Mouse (Mus musculus) hindbrain, embryonic 11.5 days (tissue): ENCODE measurements around the gene Gm3233. TPM values are rescaled to one million over a fixed set of nuclear protein-coding genes. Genes with fewer than 3 reads are reported as not detected.
"Not testable (repeated sequence)": the region's sequence is repeated elsewhere in the genome, so short reads cannot be mapped to it uniquely, and the experiment has no call there.

Experiments
- ATAC-seq: fragments of 200-750 bp; cut with Nextera tagmentation; 2 replicates; pipeline ENCODE4 v1.8.0; 2017; ENCODE audit warnings: mild to moderate bottlenecking, moderate TSS enrichment, moderate library complexity; ENCODE audit not compliant: low FRiP score
- DNase-seq: peaks from one replicate; pipeline ENCODE4 v3.0.0-alpha.2; 2015; ENCODE audit warnings: low spot score
- H3K27ac ChIP-seq: fragments of 300-500 bp; sonication (generic); 2 replicates; pipeline ENCODE4 v1.5.1; 2014; ENCODE audit warnings: mild to moderate bottlenecking, low read depth, low read length
- H3K27me3 ChIP-seq: fragments of 300-500 bp; sonication (generic); 2 replicates; pipeline ENCODE4 v1.6.1; 2014; ENCODE audit warnings: mild to moderate bottlenecking, low read length, moderate library complexity, mixed read lengths; ENCODE audit not compliant: control insufficient read depth, insufficient read depth
- H3K36me3 ChIP-seq: fragments of 300-500 bp; sonication (generic); 2 replicates; pipeline ENCODE4 v1.6.1; 2014; ENCODE audit warnings: mild to moderate bottlenecking, low read length, moderate library complexity, mixed read lengths; ENCODE audit not compliant: control insufficient read depth, insufficient read depth
- H3K4me1 ChIP-seq: fragments of 300-500 bp; sonication (generic); replicated peaks from 2 replicates; pipeline ENCODE4 v1.6.1; 2014; ENCODE audit warnings: low read length, mixed read lengths; ENCODE audit not compliant: control insufficient read depth, insufficient read depth
- H3K4me2 ChIP-seq: fragments of 300-500 bp; sonication (generic); replicated peaks from 2 replicates; pipeline ENCODE4 v1.6.1; 2014; ENCODE audit warnings: mild to moderate bottlenecking, low read depth, low read length
- H3K4me3 ChIP-seq: fragments of 300-500 bp; sonication (generic); 2 replicates; pipeline ENCODE4 v1.5.1; 2014; ENCODE audit warnings: low read depth, low read length
- H3K9ac ChIP-seq: fragments of 300-500 bp; sonication (generic); 2 replicates; pipeline ENCODE4 v1.6.1; 2014; ENCODE audit warnings: low read depth, low read length
- H3K9me3 ChIP-seq: fragments of 300-500 bp; sonication (generic); 2 replicates; pipeline ENCODE4 v1.6.1; 2016; ENCODE audit warnings: low read length; ENCODE audit not compliant: control insufficient read depth
- WGBS: fragments of 180-500 bp; shearing (Covaris S2); extraction: QIAGEN DNeasy Blood & Tissue Kit; methylation state at CpG from one replicate; pipeline ENCODE4 v1.1.7; 2014; 5-methylcytosine and 5-hydroxymethylcytosine counted together
- polyA plus RNA-seq: library from polyadenylated mRNA; unstranded; fragments of >200 nt; fragmentation: Nextera tagmentation; extraction: Ambion mirVana; gene quantifications from 2 replicates; pipeline ENCODE4 v1.2.1, GENCODE M21; 2014

The Gm3233 gene
- polyA plus RNA-seq, 1 experiment from 2014 or later, result not detected

- H3K27me3 ChIP-seq, H3K9me3 ChIP-seq, ATAC-seq, DNase-seq, H3K36me3 ChIP-seq, H3K4me3 ChIP-seq, H3K4me2 ChIP-seq, H3K27ac ChIP-seq, H3K4me1 ChIP-seq, H3K9ac ChIP-seq: not testable (repeated sequence)
- 82% methylated on average over 1 of the region's 3 CpGs for WGBS
Measured at GRCm38 (mm10) chr10:77783396-77783795, 23.9 kb upstream of the Gm3233 start.

- not testable (repeated sequence) for H3K27ac ChIP-seq, H3K27me3 ChIP-seq, DNase-seq, H3K4me3 ChIP-seq, H3K9ac ChIP-seq, ATAC-seq, H3K4me1 ChIP-seq, H3K9me3 ChIP-seq, H3K4me2 ChIP-seq, H3K36me3 ChIP-seq
- 57% methylated on average over 1 of the region's 1 CpGs for WGBS
Measured at GRCm38 (mm10) chr10:77782442-77782841, 23.0 kb upstream of the Gm3233 start, which contains the start of gene Gm3250. Gm3250 (minus strand) TSS chr10:77782542.

DNA sequence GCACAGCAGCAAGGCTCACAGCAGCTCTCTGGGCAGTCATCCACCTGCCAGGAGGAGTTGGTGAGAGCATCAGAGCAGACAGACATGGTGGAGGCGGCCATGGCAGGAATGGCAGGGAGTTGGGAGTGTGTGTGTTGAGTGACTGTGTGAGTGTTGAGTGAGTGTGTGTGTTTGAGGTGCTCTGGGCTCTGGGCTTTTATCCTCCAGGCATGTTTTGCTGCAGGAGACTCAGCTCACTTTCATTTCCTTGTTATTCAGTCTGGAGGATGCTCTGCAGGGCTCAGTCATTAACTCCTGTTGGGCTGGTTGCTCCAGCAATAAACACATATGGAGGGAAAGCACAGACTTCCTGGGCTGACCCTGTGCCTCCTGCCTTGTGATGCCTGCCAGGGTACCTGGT lies 17.4 kb upstream of the Gm3233 start, which contains the start of gene Gm7138:
Gene Gm7138 (minus strand): TSS at position 101 of the 400 bp plus-strand sequence.
- not testable (repeated sequence) for H3K4me2 ChIP-seq, H3K9ac ChIP-seq, H3K27me3 ChIP-seq, H3K4me3 ChIP-seq, DNase-seq, H3K9me3 ChIP-seq, H3K36me3 ChIP-seq, ATAC-seq, H3K27ac ChIP-seq, H3K4me1 ChIP-seq
- WGBS, result 50% methylated on average over 1 of the region's 1 CpGs

- WGBS, result 86% methylated on average over 1 of the region's 3 CpGs
- not testable (repeated sequence) for H3K4me1 ChIP-seq, H3K27ac ChIP-seq, H3K4me3 ChIP-seq, H3K9ac ChIP-seq, DNase-seq, H3K9me3 ChIP-seq, H3K4me2 ChIP-seq, H3K27me3 ChIP-seq, ATAC-seq, H3K36me3 ChIP-seq
Measured at GRCm38 (mm10) chr10:77772142-77772541, 12.7 kb upstream of the Gm3233 start.

DNA sequence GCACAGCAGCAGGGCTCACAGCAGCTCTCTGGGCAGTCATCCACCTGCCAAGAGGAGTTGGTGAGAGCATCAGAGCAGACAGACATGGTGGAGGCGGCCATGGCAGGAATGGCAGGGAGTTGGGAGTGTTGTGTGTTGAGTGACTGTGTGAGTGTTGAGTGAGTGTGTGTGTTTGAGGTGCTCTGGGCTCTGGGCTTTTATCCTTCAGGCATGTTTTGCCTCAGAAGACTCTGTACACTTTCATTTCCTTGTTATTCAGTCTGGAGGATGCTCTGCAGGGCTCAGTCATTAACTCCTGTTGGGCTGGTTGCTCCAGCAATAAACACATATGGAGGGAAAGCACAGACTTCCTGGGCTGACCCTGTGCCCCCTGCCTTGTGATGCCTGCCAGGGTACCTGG lies 11.7 kb upstream of the Gm3233 start, which contains the start of gene Gm3238:
Gene Gm3238 (minus strand): TSS at position 101 of the 400 bp plus-strand sequence.
- WGBS, result no CpG with 5 or more reads among the region's 1 CpGs
- not testable (repeated sequence) for H3K4me3 ChIP-seq, H3K9me3 ChIP-seq, H3K27me3 ChIP-seq, H3K4me1 ChIP-seq, H3K27ac ChIP-seq, H3K4me2 ChIP-seq, ATAC-seq, DNase-seq, H3K36me3 ChIP-seq, H3K9ac ChIP-seq

DNA sequence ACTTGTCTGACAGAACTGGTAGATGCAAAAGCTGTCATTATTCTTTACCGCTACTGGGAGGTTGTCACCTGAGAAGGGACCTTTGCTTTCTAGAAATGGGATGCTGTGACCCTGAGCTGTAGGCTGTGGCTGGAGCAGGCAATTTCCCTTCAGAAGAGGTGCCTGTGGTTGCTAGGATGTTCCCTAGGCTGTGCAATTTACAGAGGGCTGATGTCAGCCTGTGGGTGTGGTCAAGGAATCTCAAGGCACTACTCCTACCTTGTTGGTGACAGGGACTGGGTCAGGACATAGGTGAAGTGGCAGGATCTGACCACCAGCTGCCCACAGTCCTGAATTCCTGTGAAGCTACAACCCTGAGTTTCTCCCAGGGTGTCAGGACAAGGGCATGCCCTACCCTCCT lies 10.2 kb upstream of the Gm3233 start:
- no peak for DNase-seq
- WGBS, result 95% methylated on average over 1 of the region's 1 CpGs
- Histone ChIP-seq H3K27me3 (no peaks in the 10 kb centered on the region), H3K27ac (no peak overlapping the region), H3K9me3 (no peaks in the 10 kb centered on the region), H3K4me3 (no peak overlapping the region), H3K4me2 (no peak overlapping the region), H3K36me3 (no peaks in the 10 kb centered on the region), H3K9ac (no peak overlapping the region), H3K4me1 (no peaks in the 10 kb centered on the region)
- ATAC-seq, result no peak

GRCm38 (mm10) chr10:77753448-77753847 lies 6.0 kb downstream of the Gm3233 start:
- no peak overlapping the region for H3K27ac ChIP-seq
- no peak overlapping the region for H3K4me3 ChIP-seq
- H3K4me2 ChIP-seq, result no peak overlapping the region
- no peaks in the 10 kb centered on the region for H3K27me3 ChIP-seq
- H3K36me3 ChIP-seq, result no peaks in the 10 kb centered on the region
- DNase-seq (no peak), ATAC-seq (no peak)
- no peak overlapping the region for H3K9ac ChIP-seq
- H3K4me1 ChIP-seq, result no peaks in the 10 kb centered on the region
- no peaks in the 10 kb centered on the region for H3K9me3 ChIP-seq

DNA sequence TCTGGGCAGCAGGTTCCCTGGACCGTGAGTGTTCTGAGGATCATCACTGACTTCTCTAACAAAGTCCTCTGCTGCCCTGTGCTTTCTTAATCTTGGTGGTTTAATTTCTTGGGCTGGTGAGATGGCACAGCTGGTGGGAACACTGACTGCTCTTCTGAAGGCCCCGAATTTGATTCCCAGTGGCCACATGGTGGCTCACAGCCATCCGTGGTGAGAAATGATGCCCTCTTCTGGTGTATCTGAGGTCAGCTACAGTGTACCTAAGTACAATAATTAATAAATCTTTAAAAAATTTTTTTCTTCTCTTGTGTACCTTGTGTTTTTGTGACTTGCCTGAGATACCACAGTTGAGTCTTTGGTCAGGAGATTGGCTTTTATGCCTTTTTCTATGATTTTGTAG lies 7.2 kb downstream of the Gm3233 start:
- H3K27ac ChIP-seq, H3K36me3 ChIP-seq, H3K9me3 ChIP-seq, H3K4me1 ChIP-seq, H3K9ac ChIP-seq, H3K27me3 ChIP-seq, H3K4me2 ChIP-seq, H3K4me3 ChIP-seq, DNase-seq, ATAC-seq: not testable (repeated sequence)
- 66% methylated on average over 3 of the region's 3 CpGs for WGBS

- 50% methylated on average over 1 of the region's 1 CpGs for WGBS
- not testable (repeated sequence) for H3K4me2 ChIP-seq, H3K36me3 ChIP-seq, ATAC-seq, H3K27ac ChIP-seq, H3K27me3 ChIP-seq, DNase-seq, H3K9ac ChIP-seq, H3K9me3 ChIP-seq, H3K4me3 ChIP-seq, H3K4me1 ChIP-seq
Measured at GRCm38 (mm10) chr10:77751254-77751653, 8.2 kb downstream of the Gm3233 start, which contains the start of gene Gm9736. Gm9736 (minus strand) TSS chr10:77751354.
